Mouse (Mus musculus): Measurements from ENCODE around the gene Olfr1427. TPM values are rescaled to one million over a fixed set of nuclear protein-coding genes. Genes with fewer than 3 reads are reported as not detected.

Olfr1427 gene
- not detected in 2 replicates for polyA plus RNA-seq (2014; fragmentation: Nextera tagmentation; extraction: Ambion mirVana)

DNA sequence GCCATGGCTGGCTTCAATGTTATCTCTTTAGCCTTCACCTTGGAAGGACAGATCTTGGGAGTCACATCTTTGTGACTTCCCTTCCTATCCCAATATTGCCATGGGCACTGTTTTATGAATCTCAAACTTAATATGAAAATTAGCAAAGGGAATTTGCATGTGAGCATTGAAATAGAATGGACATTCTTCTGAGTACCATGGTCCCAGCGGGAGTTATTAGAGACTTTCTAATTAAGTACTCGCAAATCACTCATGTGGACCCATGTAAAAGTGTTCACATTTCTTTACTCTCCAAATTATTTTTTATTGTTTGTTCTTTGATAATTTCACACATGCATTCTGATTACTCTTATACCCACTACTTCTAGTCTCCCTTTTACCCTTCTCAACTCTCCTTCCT, at the start of gene Olfr1427:
Gene Olfr1427 (minus strand): TSS at position 101 of the 400 bp plus-strand sequence.
- Histone ChIP-seq H3K4me1 (ENCODE audit: control insufficient read depth, insufficient read depth, low read length) (no peaks in the 10 kb centered on the region), H3K36me3 (ENCODE audit: control insufficient read depth, insufficient read depth, low read length) (no peaks in the 10 kb centered on the region), H3K27me3 (replicated peaks; ENCODE audit: control insufficient read depth, insufficient read depth, low read length) (no peaks in the 10 kb centered on the region), H3K9me3 (replicated peaks; ENCODE audit: control insufficient read depth, low read length) (no peaks in the 10 kb centered on the region), H3K27ac (ENCODE audit: low read depth, low read length) (no peak within 1 kb of the TSS), H3K9ac (ENCODE audit: low read length) (no peak within 1 kb of the TSS), H3K4me2 (ENCODE audit: low read length) (no peak within 1 kb of the TSS), H3K4me3 (ENCODE audit: low read depth, low read length) (no peak within 1 kb of the TSS)
- no peak for ATAC-seq
- DNase-seq (ENCODE audit: low spot score) = no peak
- WGBS = 95% methylated on average over 2 of the region's 2 CpGs

- Histone ChIP-seq H3K4me1 (ENCODE audit: control insufficient read depth, insufficient read depth, low read length) (no peaks in the 10 kb centered on the region), H3K9me3 (replicated peaks; ENCODE audit: control insufficient read depth, low read length) (no peaks in the 10 kb centered on the region), H3K9ac (ENCODE audit: low read length) (no peak overlapping the region), H3K27me3 (replicated peaks; ENCODE audit: control insufficient read depth, insufficient read depth, low read length) (no peaks in the 10 kb centered on the region), H3K27ac (ENCODE audit: low read depth, low read length) (no peak overlapping the region), H3K36me3 (ENCODE audit: control insufficient read depth, insufficient read depth, low read length) (no peaks in the 10 kb centered on the region), H3K4me2 (ENCODE audit: low read length) (no peak overlapping the region), H3K4me3 (ENCODE audit: low read depth, low read length) (no peak overlapping the region)
- no peak for ATAC-seq
- WGBS = 90% methylated on average over 3 of the region's 3 CpGs
- peak; percentile 1 for DNase-seq (ENCODE audit: low spot score)
Observed at GRCm38 (mm10) chr19:12145452-12145851, 42.3 kb upstream of the Olfr1427 start.

DNA sequence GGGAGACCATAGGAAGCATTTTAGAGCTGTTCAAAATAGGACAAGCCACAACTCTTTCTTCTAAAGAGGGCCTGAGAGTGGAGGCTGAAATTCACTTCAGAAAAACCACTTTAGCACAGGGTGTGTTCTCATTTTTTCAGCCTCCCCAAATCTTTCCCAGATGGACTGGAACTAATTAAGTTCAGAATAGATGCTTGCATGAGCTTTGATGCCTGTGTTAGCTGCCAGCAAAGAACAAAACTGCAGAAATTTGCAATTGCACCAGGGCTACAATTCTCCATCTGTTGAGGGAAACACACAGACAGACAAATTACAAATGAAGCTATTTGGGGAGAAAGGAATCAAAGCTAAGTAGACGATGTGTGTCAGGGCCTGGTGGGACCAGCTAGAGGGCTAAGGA, 40.2 kb upstream of the Olfr1427 start:
- no peaks in the 10 kb centered on the region for H3K9me3 ChIP-seq (replicated peaks; ENCODE audit: control insufficient read depth, low read length)
- no peak overlapping the region for H3K4me3 ChIP-seq (ENCODE audit: low read depth, low read length)
- no peak overlapping the region for H3K27ac ChIP-seq (ENCODE audit: low read depth, low read length)
- ATAC-seq (no peak), DNase-seq (ENCODE audit: low spot score) (peak; percentile 30)
- no peak overlapping the region for H3K4me2 ChIP-seq (ENCODE audit: low read length)
- no peak overlapping the region for H3K9ac ChIP-seq (ENCODE audit: low read length)
- 44% methylated on average over 1 of the region's 1 CpGs for WGBS
- H3K4me1 ChIP-seq (ENCODE audit: control insufficient read depth, insufficient read depth, low read length) = no peaks in the 10 kb centered on the region
- no peaks in the 10 kb centered on the region for H3K36me3 ChIP-seq (ENCODE audit: control insufficient read depth, insufficient read depth, low read length)
- no peaks in the 10 kb centered on the region for H3K27me3 ChIP-seq (replicated peaks; ENCODE audit: control insufficient read depth, insufficient read depth, low read length)

DNA sequence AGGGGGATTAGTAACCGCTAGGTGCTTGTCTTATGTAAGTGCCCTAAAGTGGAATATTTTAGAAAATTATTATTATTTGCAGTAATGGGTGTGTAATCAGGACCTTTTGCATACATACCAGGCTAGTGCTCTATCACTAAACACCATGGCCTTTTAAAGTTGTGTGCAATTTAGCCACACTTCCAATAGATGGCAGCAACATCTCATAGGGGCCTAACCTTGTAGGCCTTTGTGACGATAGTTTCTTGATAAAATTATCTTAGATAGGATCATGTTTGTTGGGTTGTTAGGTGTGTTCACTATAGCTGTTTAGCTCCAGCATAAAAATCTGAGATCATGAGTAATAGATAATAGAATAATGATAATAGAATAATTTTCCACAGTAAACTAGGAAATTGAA, 31.2 kb upstream of the Olfr1427 start:
- Histone ChIP-seq H3K36me3 (ENCODE audit: control insufficient read depth, insufficient read depth, low read length) (no peaks in the 10 kb centered on the region), H3K4me3 (ENCODE audit: low read depth, low read length) (no peak overlapping the region), H3K9ac (ENCODE audit: low read length) (no peak overlapping the region), H3K4me1 (ENCODE audit: control insufficient read depth, insufficient read depth, low read length) (no peaks in the 10 kb centered on the region), H3K4me2 (ENCODE audit: low read length) (no peak overlapping the region), H3K27ac (ENCODE audit: low read depth, low read length) (no peak overlapping the region), H3K27me3 (replicated peaks; ENCODE audit: control insufficient read depth, insufficient read depth, low read length) (no peaks in the 10 kb centered on the region), H3K9me3 (replicated peaks; ENCODE audit: control insufficient read depth, low read length) (no peaks in the 10 kb centered on the region)
- no peak for ATAC-seq
- 34% methylated on average over 2 of the region's 2 CpGs for WGBS
- peak; percentile 26 for DNase-seq (ENCODE audit: low spot score)

GRCm38 (mm10) chr19:12123103-12123502, 20.0 kb upstream of the Olfr1427 start, which contains the start of gene Olfr76:
Gene Olfr76, minus strand, starts transcription at chr19:12123203.
- Histone ChIP-seq H3K4me1 (ENCODE audit: control insufficient read depth, insufficient read depth, low read length) (no peaks in the 10 kb centered on the region), H3K36me3 (ENCODE audit: control insufficient read depth, insufficient read depth, low read length) (no peaks in the 10 kb centered on the region), H3K27ac (ENCODE audit: low read depth, low read length) (no peak within 1 kb of the TSS), H3K27me3 (replicated peaks; ENCODE audit: control insufficient read depth, insufficient read depth, low read length) (no peaks in the 10 kb centered on the region), H3K4me3 (ENCODE audit: low read depth, low read length) (no peak within 1 kb of the TSS), H3K4me2 (ENCODE audit: low read length) (no peak within 1 kb of the TSS), H3K9ac (ENCODE audit: low read length) (no peak within 1 kb of the TSS), H3K9me3 (replicated peaks; ENCODE audit: control insufficient read depth, low read length) (no peaks in the 10 kb centered on the region)
- ATAC-seq (no peak), DNase-seq (ENCODE audit: low spot score) (no peak)
- whole genome bisulfite sequencing = 74% methylated on average over 3 of the region's 3 CpGs

DNA sequence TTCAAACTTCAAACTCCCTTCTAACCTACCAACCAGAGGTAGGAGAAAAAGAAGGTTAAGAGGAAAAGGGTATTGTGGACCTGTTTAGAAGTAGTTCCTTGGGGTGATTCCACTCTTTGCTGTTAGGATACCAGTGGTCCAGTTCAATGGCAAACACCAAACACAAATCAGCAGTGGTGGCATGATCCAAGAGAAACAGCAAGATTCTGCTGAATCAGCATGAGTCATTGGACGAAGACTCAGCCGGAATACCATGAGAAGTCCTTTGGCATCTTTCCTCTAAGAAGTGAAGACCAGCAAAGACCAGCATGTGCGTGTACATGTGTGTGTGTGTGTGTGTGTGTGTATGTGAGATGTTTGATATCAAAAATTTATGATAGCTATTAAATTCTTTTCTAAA, 13.3 kb upstream of the Olfr1427 start:
- H3K4me3 ChIP-seq (ENCODE audit: low read depth, low read length) = no peak overlapping the region
- no peaks in the 10 kb centered on the region for H3K9me3 ChIP-seq (replicated peaks; ENCODE audit: control insufficient read depth, low read length)
- 84% methylated on average over 3 of the region's 3 CpGs for WGBS
- ATAC-seq (no peak), DNase-seq (ENCODE audit: low spot score) (no peak)
- no peaks in the 10 kb centered on the region for H3K4me1 ChIP-seq (ENCODE audit: control insufficient read depth, insufficient read depth, low read length)
- no peaks in the 10 kb centered on the region for H3K36me3 ChIP-seq (ENCODE audit: control insufficient read depth, insufficient read depth, low read length)
- no peaks in the 10 kb centered on the region for H3K27me3 ChIP-seq (replicated peaks; ENCODE audit: control insufficient read depth, insufficient read depth, low read length)
- no peak overlapping the region for H3K4me2 ChIP-seq (ENCODE audit: low read length)
- H3K27ac ChIP-seq (ENCODE audit: low read depth, low read length) = no peak overlapping the region
- no peak overlapping the region for H3K9ac ChIP-seq (ENCODE audit: low read length)

DNA sequence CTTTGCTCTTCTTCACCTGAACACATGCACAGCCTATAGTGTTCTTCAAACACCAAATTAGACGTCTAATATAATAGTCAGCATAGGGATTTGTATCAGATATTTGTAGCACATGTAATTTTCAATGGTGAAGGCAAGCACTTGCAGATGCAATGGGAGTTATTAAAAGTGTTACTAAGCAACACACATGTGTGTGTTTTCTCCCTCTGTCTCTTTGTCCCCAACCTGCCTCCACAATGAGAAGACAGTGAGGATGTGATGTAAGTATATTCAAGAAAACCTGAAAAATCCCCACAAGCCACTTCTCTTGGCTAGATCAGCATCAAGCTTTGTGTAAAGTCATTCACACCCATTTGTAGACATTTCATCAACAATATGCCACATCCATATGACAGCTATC, 12.7 kb upstream of the Olfr1427 start, which contains the start of gene Olfr1428:
Gene Olfr1428 (minus strand): TSS at position 101 of the 400 bp plus-strand sequence.
- 85% methylated on average over 1 of the region's 1 CpGs for WGBS
- no peak for ATAC-seq

GRCm38 (mm10) chr19:12113807-12114206, 10.7 kb upstream of the Olfr1427 start:
- H3K36me3 ChIP-seq (ENCODE audit: control insufficient read depth, insufficient read depth, low read length) = no peaks in the 10 kb centered on the region
- no peak overlapping the region for H3K4me2 ChIP-seq (ENCODE audit: low read length)
- DNase-seq (ENCODE audit: low spot score) (no peak), ATAC-seq (no peak)
- no peak overlapping the region for H3K27ac ChIP-seq (ENCODE audit: low read depth, low read length)
- H3K9ac ChIP-seq (ENCODE audit: low read length) = no peak overlapping the region
- no peaks in the 10 kb centered on the region for H3K27me3 ChIP-seq (replicated peaks; ENCODE audit: control insufficient read depth, insufficient read depth, low read length)
- H3K4me3 ChIP-seq (ENCODE audit: low read depth, low read length) = no peak overlapping the region
- H3K4me1 ChIP-seq (ENCODE audit: control insufficient read depth, insufficient read depth, low read length) = no peaks in the 10 kb centered on the region
- H3K9me3 ChIP-seq (replicated peaks; ENCODE audit: control insufficient read depth, low read length) = no peaks in the 10 kb centered on the region
- WGBS = 82% methylated on average over 1 of the region's 1 CpGs

More for the DNA sequence above, 12.7 kb upstream of the Olfr1427 start, which contains the start of gene Olfr1428:
- Histone ChIP-seq H3K4me3 (ENCODE audit: low read depth, low read length) (no peak within 1 kb of the TSS), H3K36me3 (ENCODE audit: control insufficient read depth, insufficient read depth, low read length) (no peaks in the 10 kb centered on the region), H3K4me2 (ENCODE audit: low read length) (no peak within 1 kb of the TSS), H3K27me3 (replicated peaks; ENCODE audit: control insufficient read depth, insufficient read depth, low read length) (no peaks in the 10 kb centered on the region), H3K9me3 (replicated peaks; ENCODE audit: control insufficient read depth, low read length) (no peaks in the 10 kb centered on the region), H3K9ac (ENCODE audit: low read length) (no peak within 1 kb of the TSS), H3K27ac (ENCODE audit: low read depth, low read length) (no peak within 1 kb of the TSS), H3K4me1 (ENCODE audit: control insufficient read depth, insufficient read depth, low read length) (no peaks in the 10 kb centered on the region)
- DNase-seq (ENCODE audit: low spot score) = no peak

DNA sequence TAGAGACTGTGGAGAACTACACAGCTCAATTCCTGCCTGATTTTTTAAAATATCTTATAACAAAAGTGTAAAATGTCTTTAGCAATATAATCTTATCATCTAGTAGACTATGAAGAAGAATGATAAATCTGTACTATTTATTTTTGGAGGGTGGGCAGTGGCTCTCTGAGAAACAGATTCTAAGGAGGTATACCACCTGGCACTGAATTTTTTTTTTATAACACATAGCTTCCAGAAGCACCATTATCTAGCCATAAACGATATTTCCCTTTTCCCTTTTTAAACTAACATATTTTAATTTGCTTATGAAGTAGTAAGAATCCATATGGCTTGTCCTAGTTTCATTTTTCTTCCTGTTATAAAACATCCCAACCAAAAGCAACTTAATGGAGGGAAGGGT, 1.4 kb upstream of the Olfr1427 start:
- no peaks in the 10 kb centered on the region for H3K27me3 ChIP-seq (replicated peaks; ENCODE audit: control insufficient read depth, insufficient read depth, low read length)
- H3K36me3 ChIP-seq (ENCODE audit: control insufficient read depth, insufficient read depth, low read length) = no peaks in the 10 kb centered on the region
- H3K4me3 ChIP-seq (ENCODE audit: low read depth, low read length) = no peak overlapping the region
- WGBS = 72% methylated on average over 1 of the region's 1 CpGs
- no peaks in the 10 kb centered on the region for H3K9me3 ChIP-seq (replicated peaks; ENCODE audit: control insufficient read depth, low read length)
- ATAC-seq = no peak
- no peak overlapping the region for H3K9ac ChIP-seq (ENCODE audit: low read length)
- H3K4me1 ChIP-seq (ENCODE audit: control insufficient read depth, insufficient read depth, low read length) = no peaks in the 10 kb centered on the region
- H3K4me2 ChIP-seq (ENCODE audit: low read length) = no peak overlapping the region
- DNase-seq (ENCODE audit: low spot score) = no peak
- H3K27ac ChIP-seq (ENCODE audit: low read depth, low read length) = no peak overlapping the region
